Mouse (Mus musculus) heart, embryonic 16.5 days (tissue): ENCODE results near the gene Entpd5. TPM values are rescaled to one million over a fixed set of nuclear protein-coding genes. Genes with fewer than 3 reads are reported as not detected.
A peak's percentile ranks its signal among the peaks of the same experiment; 100 is the strongest.

Experiments used
- ATAC-seq: fragments of 200-750 bp; cut with Nextera tagmentation; replicated peaks from 2 replicates; pipeline ENCODE4 v1.8.0; 2017; ENCODE audit warnings: moderate number of reproducible peaks; ENCODE audit not compliant: insufficient read depth, low FRiP score; ENCODE audit errors: extremely low read depth
- H3K27ac ChIP-seq: fragments of 300-500 bp; sonication (generic); 2 replicates; pipeline ENCODE4 v1.5.1; 2014; ENCODE audit warnings: mild to moderate bottlenecking, low read length, control low read depth, moderate library complexity
- H3K27me3 ChIP-seq: fragments of 300-500 bp; sonication (generic); 2 replicates; pipeline ENCODE4 v1.6.1; 2014; ENCODE audit warnings: low read length, mixed read lengths; ENCODE audit not compliant: control insufficient read depth, insufficient read depth
- H3K36me3 ChIP-seq: fragments of 300-500 bp; sonication (generic); 2 replicates; pipeline ENCODE4 v1.6.1; 2014; ENCODE audit not compliant: control insufficient read depth, insufficient read depth
- H3K4me1 ChIP-seq: fragments of 300-500 bp; sonication (generic); 2 replicates; pipeline ENCODE4 v1.6.1; 2014; ENCODE audit warnings: low read length, mixed read lengths; ENCODE audit not compliant: control insufficient read depth, insufficient read depth
- H3K4me2 ChIP-seq: fragments of 300-500 bp; sonication (generic); 2 replicates; pipeline ENCODE4 v1.6.1; 2014; ENCODE audit warnings: low read depth, mild to moderate bottlenecking, control low read depth, low read length
- H3K4me3 ChIP-seq: fragments of 300-500 bp; sonication (generic); 2 replicates; pipeline ENCODE4 v1.5.1; 2014; ENCODE audit warnings: mild to moderate bottlenecking, control low read depth, low read length
- H3K9ac ChIP-seq: fragments of 300-500 bp; sonication (generic); 2 replicates; pipeline ENCODE4 v1.6.1; 2014; ENCODE audit warnings: low read length, control low read depth
- H3K9me3 ChIP-seq: fragments of 300-500 bp; sonication (generic); replicated peaks from 2 replicates; pipeline ENCODE4 v1.6.1; 2016; ENCODE audit warnings: low read length; ENCODE audit not compliant: control insufficient read depth
- WGBS: fragments of 180-500 bp; shearing (Covaris S2); extraction: QIAGEN DNeasy Blood & Tissue Kit; methylation state at CpG from one replicate; pipeline ENCODE4 v1.1.7; 2014; 5-methylcytosine and 5-hydroxymethylcytosine counted together
- polyA plus RNA-seq: library from polyadenylated mRNA; unstranded; fragments of >200 nt; fragmentation: Nextera tagmentation; extraction: Ambion mirVana; gene quantifications from 2 replicates; pipeline ENCODE4 v1.2.1, GENCODE M21; 2015

Entpd5 gene
- polyA plus RNA-seq, 1 experiment from 2014 or later, result 38.9 TPM

DNA sequence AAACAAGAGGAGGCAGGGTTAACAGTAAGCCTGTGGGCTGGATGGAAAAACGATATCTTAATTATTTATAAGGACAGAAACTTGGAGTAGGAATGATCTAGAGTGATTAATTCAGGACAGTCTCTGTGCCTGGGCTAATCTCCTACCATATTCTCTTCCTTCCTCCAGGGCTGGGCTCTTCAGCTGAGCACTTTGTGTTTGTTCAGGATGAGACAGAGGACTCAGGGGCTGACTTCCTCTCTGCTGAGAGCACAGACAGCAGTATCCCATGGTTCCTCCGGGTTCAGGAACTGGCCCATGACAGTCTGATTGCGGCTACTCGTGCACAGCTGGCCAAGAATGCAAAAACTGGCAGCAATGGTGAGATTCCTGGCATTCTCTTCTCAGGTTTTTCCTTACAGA, 81.7 kb downstream of the Entpd5 start:
- ATAC-seq, result peak; percentile 87
- H3K36me3 ChIP-seq, result peaks cover 44% of the 10 kb centered on the region

More for the DNA sequence above, 81.7 kb downstream of the Entpd5 start:
- Histone ChIP-seq H3K4me3 (no peak overlapping the region), H3K27ac (peak overlapping the region; percentile 81), H3K9ac (peak overlapping the region; percentile 46), H3K9me3 (no peaks in the 10 kb centered on the region), H3K27me3 (no peaks in the 10 kb centered on the region), H3K4me2 (peak overlapping the region; percentile 26), H3K4me1 (peaks cover 10% of the 10 kb centered on the region)
- 30% methylated on average over 4 of the region's 4 CpGs for WGBS

Other genes starting within 250 kb of the Entpd5 start
- gene Elmsan1, start 190.1 kb downstream of the Entpd5 start, polyA plus RNA-seq, result 7.1 and 7.5 TPM in 2 replicates
- gene Ptgr2, start 123.8 kb downstream of the Entpd5 start, polyA plus RNA-seq, result 98.0 and 103 TPM in 2 replicates
- 54.0 and 54.5 TPM in 2 replicates for gene Zfp410, start 92.2 kb downstream of the Entpd5 start, polyA plus RNA-seq
- gene Coq6, start 47.4 kb downstream of the Entpd5 start, polyA plus RNA-seq, result 94.2 and 95.2 TPM in 2 replicates
- gene Fam161b, start 47.2 kb downstream of the Entpd5 start, polyA plus RNA-seq, result 8.1 and 8.2 TPM in 2 replicates
- 2.5 and 2.6 TPM in 2 replicates for gene Bbof1, start within 50 bp of the Entpd5 start, polyA plus RNA-seq
- 21.1 and 25.1 TPM in 2 replicates for gene Rnf113a2, start 8.2 kb upstream of the Entpd5 start, polyA plus RNA-seq
- gene Aldh6a1, start 42.0 kb upstream of the Entpd5 start, polyA plus RNA-seq, result 70.3 and 72.9 TPM in 2 replicates
- gene Lin52, start 42.4 kb upstream of the Entpd5 start, polyA plus RNA-seq, result 16.2 and 18.1 TPM in 2 replicates
- gene Vsx2, start 160.7 kb upstream of the Entpd5 start, polyA plus RNA-seq, result not detected in 2 replicates
- gene Abcd4, start 208.4 kb upstream of the Entpd5 start, polyA plus RNA-seq, result 11.7 and 12.4 TPM in 2 replicates
- gene Vrtn, start 232.0 kb upstream of the Entpd5 start, polyA plus RNA-seq, result 0.12 TPM in 1 of 2 replicates, not detected in the other